Mouse (Mus musculus): Measurements from ENCODE around the gene Bcl2l13.
"Not testable (repeated sequence)": the region's sequence is repeated elsewhere in the genome, so short reads cannot be mapped to it uniquely, and the experiment has no call there.

Gene Bcl2l13

DNA sequence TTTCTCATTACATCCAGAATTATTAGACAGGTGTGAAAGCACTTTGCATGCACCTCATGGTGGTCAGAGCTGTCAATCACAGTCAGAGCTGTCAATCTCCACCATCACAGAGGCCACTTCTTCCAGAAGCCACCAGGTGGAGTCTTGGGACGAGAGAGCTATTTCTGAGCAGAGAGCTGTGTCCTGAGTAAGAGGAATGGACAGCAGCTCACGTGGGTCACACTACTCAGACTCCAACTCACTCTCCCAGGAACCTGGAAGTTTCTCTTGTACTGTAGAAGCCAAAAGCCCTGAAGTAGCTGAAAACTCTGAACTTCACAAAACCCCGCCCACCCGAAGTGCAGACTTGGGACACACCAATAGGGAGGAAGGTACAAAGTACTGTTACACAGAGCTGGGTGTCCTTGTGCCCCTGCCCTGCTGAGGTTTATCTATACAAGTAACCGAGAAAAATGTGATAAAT is 67.5 kb downstream of the Bcl2l13 start:
- DNase-seq = peak; percentile 32

DNA sequence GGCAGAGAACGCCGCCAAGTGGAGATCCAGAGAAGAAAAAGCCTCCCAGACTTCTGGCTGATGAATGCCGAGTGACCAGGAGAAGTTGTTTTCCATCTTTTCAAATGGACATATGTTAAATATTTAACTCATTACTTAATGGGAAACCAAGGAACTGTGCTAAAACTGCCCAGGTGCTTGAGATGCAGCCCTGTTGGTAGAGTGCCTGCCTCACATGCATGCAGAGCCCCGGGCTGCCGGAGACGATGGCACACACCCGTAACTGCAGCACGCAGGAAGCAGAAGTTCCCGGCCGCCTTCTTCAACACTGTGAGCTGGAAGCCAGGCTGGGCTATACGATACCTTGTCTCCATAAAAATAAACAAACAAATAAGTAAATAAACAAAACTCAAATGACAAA is 67.9 kb downstream of the Bcl2l13 start:
- no peak for DNase-seq

DNA sequence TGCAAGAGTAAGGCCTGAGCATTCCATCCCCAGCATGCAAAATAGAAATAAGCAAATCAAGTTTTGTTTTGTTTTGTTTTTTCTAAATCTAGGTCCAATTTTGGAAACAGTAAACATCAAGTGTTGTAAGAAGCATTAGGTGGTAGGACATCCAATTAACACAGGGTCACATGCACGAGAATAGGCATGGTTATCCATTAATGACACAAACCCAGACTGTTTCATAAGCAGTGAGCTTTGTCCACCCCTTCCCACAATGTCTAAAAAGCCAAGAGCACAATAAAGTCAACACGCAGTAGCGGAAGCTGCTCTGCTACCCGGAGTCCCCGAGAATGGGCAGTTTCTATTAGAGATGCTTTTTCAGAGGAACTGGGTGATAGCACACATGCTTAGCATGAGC is 69.1 kb downstream of the Bcl2l13 start:
- DNase-seq = no peak

DNA sequence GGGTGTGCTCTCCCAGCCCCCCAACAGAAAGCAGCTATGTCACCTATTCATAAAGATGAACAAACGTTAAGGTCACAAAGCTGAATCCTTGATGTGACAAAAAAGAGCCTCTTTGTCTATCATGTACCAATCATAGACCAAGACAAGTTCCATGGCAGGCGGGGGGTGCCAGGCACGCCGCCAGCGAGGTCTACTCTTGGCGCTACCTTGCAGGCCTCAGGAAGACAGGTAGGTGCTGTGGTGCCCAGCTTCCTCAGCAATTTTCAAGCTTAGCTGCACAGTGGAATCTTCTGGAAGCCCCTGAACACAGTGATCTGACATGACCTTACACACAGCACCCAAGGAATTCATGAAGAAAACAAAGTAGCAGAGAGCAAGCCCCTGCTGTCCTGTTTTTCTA is 70.5 kb downstream of the Bcl2l13 start:
- no peak for DNase-seq

DNA sequence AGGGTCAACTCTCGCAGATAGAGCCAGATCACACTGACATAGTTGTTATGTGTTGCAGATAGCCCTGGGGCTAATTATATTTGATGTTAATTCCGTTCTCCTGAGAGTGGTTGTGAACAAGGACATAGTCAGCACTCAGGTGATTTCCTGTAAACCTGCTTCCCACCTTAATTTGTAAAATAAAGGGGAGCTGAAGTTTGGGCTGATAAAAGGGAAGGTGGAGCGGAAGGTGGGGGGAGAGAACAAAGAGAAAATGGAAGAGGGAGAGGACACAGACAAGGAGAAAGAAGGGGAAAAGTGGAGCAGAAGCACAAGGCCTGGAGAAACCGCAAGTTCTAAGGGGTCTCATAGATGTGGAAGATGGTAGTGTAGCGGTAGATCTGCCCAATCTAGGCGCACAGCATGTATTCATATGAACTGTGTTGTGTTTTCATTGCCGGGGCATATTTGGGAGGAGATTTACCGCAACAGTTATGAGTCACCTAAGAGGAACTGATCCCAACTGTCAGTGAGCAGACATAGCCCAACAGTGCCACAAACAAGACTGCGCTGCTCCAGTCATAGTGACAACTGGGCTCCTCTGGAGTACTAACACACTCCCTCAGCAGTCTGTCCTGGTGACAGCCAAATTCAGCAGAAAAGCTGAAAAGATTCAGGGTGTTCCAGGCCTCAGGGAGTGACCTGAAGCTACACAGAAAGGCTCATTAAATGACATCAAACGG is 72.0 kb downstream of the Bcl2l13 start:
- DNase-seq = not testable (repeated sequence)

DNA sequence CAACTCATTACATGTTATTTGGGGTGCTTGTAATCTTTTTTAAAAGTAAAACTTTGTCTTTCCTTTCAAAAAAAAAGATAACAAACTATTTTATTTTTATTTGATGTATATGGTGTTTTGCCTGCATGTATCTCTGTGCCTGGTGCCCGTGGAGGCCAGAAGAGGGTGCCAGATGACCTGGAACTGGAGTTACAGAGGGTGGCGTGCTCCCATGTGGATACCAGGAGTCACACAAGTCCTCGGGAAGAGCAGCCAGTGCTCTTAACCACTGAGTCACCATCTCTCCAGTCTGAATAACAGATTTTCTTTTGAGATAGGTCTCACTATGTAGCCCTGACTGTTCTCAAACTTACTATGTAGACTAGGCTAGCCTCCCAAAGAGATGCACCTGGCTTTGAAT is 73.5 kb downstream of the Bcl2l13 start:
- DNase-seq = no peak

DNA sequence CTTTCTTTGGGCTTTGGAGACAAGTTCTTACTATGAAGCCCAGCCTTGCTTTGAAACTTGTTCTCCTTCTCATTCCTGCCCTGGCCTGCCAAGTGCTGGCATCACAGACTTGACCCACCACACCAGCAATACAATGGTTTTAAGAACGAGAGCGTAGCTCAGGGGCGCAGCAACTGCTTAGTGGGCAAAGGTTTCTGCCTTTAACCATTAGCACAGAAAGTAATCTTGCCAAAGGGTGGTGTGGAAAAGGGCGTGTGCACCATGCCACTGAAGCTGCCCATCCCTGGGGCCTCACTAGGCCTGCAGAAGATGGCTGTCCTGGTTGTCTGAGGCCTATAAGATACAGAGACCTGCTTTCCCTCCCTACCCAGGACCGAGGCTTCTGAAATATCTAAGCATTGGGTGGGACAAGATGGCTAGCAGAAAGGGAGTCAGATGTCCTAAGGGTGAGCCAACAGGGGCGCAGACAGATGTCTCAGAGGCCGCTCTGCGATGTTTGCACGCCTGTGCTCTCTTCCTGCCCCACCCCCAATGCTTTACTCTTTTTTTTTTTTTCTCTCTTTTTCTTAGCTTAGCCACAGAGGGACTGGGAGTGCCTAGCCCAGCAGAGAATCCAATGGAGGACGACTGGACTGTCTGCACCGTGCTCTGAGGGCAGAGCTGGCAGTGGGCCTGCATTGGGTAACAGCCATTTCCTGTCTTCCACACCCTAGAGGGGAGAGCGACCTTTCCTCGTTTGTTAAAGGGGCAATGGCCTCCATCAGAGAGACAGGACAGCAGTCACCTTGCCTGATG is 75.4 kb downstream of the Bcl2l13 start:
- peak; percentile 54 for DNase-seq

DNA sequence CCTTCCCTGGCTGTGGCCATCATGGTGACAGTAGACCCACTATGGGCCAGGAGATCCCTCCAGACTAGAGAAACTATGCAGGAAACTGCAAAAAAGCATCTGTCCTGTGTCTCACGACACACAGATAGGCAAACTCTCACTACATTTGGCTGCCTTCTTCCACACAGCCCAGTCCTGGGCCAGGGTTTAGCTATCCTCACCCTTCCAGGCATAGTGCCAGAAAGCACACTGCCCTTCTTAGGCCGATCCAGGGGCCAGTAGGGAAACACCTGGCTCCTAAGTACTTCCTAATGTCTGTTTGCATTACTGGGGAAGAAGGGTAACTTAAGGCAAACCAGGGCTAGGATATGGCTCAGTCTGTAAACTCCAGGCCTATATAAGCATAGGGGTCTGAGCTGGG is 76.9 kb downstream of the Bcl2l13 start:
- no peak for DNase-seq

DNA sequence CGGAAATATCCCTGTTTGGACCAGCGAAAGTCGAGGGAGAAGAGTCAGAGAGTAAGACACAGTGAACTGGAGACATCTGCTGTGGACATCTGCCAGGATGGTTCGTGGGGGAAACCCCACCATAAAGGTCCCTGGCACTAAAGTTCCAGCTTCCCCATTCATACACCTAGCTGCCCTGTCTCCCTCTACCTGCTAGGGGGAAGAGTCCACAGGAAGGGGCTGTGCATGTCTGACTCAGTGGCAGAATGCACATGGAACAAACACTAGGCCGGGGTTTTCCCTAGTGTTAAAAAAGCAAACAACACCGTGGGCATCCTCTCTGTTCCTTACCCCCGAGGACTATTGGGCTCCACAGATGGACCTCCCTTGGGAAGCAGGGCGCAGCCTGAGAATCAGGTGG is 77.8 kb downstream of the Bcl2l13 start:
- DNase-seq = no peak

DNA sequence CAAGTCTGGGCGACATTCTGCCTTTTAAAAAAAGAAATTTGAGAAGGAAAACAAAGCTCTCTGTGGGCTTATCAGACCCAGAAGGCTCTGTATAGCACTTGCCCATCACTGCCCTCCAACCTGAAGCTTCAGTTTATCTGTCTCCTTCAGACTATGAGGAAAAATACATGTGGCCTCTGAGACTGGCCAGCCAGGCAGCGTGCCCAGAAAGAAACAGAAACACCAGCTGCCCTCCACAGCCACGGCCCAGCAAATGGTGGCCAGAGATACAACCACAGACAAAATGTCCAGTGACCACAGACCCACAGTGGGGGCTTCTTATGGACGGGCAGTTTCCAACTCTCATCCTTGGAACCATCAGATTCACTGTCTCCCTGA is 78.5 kb downstream of the Bcl2l13 start:
- DNase-seq = no peak

DNA sequence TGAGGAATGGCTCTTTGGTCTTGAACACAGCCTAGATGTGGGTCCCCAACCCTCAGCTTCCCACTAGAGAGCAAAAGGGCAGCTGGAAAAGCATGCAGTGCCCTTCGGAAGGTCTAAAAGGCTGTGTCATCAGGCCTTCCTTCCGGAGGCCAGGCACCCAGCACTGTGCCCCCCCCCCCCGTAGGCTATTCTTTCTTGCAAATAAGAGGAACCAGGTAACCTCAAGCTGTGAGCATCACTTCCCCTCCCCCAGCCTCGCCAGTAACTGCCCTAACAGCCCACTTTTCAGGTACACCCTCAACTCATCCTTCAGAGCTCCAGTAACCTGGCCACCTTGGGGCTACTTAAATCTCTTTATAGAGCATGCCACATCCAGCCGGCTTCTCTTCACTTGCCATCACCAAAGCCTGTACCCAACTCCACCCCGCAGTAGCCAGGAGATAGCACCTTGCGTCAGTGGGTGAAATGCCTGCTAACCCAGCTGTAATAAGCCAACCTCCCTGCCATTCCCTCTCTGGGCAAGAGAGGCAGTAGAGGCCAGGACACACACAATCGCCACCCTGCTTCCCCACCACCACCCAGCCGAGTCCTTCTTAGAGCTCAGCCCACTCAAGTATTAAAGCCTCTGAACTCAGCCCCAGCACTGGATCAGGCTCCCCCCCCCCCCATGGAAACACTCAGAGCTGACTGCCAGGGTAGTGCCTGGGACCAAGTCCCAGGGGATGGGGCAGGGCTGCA is 79.1 kb downstream of the Bcl2l13 start:
- DNase-seq = peak; percentile 28

DNA sequence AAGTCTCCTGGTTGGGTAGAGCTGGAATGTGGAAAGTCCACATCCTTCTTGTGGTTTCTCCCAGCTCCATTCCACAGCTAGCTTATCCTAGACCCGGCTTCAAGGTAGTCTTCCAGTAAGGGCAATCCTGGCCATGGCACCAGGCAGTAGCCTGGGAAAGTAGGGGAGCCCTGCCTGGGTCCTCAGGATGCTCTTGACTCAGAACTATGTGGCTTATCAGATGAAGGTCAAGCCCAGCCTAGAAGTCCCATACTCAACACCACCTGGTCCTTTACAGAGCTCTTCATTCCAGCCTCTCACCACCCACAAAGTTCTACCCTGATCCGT is 79.6 kb downstream of the Bcl2l13 start:
- DNase-seq = no peak

DNA sequence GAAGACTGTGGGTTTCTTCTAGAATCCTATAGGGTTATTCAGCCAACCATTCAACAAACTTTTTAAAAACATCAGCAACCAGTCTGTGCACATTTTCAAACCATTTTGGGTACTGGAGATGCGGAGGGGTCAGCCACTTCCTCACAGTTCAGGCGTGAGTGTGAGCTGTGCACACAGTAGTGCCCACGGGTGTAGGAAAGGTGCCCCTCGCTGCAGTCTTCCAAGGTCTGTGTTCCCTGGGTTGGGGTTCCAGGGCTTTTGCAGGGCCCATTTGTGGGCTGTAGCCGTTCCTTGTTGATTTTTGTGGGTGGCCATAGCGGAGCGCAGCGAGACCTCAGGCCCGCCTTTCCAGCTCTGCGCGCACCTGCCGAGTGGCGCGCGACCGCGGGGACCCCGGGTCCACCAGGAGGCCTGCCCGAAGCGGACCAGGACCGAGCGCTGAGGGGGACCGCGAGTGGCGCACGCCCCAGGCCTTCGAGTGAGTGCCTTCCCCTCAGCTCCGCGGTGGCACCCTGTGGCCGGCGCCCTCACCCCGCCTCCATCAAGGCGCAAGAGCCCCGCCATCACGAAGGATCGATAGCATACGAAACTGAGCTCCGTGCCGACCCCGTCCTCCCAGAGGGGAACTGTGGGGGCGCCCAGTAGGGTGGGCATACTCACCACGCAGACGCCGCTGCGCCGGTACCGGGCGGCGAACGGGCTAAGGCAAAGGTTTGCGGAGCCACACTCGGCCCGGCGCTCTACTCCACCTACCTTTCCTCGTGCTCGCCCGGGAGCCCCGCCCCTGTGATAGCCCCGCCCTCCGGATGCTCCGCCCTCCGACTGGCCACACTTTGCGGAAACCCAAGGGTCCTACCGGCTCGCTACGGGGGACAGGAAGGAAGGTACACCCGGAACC is 80.3 kb downstream of the Bcl2l13 start, which contains the start of gene Bid:
Bid (minus strand) TSS at position 780 of the 898 bp plus-strand sequence.
- DNase-seq = peak; percentile 93

DNA sequence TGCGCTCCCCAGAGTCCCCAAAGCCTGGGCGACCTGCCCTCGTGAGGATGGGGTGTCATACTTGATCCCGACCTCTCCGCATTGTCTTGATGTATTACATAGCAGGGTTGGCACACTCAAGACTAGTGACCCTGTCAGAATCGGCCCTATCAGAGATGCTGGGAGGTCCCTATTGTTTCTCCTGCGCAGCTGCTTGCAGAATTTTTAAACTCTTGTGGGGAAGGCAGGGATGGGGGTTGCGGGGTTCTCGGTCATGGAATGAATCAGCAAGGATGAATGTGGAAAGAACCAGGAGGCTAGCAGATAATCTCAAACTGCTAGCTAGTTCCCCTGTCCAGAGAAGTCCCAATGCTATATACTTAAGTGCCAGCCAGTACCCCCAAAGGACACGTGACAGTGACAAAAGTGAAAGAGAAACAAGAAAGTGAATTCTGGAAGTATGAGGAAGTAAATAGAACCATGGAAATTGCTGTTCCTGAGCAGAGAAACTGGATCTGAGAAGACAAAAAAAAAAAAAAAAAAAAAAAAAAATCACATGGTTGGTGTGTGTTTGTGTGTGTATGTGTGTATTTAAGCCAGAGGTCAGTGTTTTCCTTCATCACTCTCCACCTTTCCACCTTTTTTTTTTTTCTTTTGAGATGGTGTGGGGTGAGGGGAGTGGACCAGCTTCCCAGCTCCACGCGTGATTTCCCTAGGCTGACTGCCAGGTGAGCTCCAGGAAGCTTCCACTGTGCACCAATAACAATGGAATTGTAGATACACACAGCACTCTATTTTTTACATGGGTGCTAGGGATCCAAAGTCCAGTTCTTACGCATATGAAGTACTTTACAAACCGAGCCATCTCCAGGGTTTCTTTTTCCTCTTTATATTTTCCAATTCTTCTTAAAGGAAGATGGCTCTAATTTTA is 81.2 kb downstream of the Bcl2l13 start:
- not testable (repeated sequence) for DNase-seq

DNA sequence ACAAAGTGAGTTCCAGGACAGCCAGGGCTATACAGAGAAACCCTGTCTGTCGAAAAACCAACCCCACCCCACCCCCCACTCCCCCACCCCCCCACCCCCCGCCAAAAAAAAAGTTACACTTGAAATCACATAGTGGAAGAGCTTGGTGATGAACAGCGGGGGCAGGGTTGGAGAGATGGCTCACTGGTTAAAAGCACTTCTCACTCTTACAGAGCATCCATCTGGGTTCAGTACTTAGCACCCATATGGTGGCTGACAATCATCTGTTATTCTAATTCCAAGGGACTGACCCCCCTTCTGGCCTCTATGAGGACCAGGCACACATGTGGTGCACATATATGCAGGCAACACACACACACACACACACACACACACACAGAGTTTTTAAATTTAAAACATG is 82.0 kb downstream of the Bcl2l13 start:
- no peak for DNase-seq

DNA sequence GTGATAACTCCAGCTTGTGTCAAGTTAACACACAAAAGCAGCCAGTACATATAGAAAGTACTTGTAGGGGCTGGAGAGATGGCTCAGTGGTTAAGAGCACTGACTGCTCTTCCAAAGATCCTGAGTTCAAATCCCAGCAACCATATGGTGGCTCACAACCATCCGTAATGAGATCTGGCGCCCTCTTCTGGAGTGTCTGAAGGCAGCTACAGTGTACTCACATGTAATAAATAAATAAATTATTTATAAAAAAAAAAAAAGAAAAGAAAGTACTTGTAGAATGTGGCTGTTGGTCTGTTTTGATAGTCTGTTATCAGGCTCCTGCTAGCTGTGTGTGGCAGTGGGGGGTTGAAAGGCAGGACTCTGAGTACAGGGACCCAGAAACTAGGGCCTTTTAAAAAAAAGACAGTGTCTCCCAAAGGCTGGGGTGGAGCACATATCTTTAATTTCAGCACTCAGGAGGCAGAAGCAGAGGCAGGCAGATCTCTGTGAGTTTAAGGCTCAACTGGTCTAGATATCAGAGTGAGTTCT is 88.8 kb downstream of the Bcl2l13 start:
- DNase-seq = not testable (repeated sequence)

DNA sequence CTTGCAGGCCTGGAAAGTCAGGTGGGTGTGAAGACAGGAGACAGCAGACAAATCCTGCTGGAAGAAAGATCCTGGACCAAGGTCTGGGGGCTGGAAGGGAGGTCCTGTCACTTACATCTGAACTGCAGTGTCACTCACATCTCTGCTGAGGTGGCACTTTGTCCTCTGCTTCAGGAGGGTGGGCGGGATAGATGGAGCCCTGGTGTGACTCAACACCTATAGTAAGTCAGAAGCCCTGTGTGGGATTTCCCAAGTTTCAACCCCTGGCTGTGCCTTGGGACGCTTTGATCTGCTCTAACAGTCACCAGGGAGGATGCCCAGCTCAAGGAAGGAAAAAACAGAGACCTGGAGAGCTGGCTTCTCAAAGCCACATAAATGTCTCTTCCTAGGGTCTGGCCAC is 90.9 kb downstream of the Bcl2l13 start:
- DNase-seq = no peak

DNA sequence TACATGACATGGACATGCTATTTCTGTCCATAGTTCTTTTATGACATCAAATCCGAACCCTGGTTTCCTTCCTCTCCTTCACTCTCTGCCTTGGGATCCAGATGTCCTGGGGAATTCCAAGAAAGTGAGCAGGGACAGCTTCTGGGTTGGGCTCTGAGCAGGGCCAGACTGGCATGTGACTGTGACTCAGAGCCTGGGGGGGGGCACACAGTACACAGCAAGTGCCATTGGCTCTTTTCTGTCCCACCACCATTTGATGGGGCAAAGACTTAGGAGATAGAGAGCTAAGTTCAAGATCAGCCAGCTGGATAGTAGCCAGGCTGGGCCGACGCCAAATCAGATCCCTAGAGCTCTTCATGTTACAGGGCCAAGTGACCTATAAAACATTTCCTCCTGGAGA is 91.8 kb downstream of the Bcl2l13 start:
- peak; percentile 48 for DNase-seq

DNA sequence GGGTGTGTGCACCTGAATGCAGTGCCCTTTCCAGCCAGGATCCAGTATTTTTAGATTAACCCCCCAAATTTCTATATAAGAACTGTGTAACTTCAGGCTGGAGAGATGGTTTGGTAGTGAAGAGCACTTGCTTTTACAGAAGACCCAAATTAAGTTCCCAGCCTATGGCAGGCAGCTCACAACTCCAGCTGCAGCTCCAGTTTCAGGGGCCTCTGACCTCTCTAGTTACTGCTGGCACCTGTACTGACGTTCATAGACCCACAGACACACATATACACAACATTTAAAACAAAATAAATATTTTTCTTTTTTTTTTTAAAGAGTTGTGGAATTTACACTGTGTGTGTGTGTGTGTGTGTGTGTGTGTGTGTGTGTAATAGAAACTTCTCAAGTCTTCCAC is 93.4 kb downstream of the Bcl2l13 start:
- DNase-seq = no peak

DNA sequence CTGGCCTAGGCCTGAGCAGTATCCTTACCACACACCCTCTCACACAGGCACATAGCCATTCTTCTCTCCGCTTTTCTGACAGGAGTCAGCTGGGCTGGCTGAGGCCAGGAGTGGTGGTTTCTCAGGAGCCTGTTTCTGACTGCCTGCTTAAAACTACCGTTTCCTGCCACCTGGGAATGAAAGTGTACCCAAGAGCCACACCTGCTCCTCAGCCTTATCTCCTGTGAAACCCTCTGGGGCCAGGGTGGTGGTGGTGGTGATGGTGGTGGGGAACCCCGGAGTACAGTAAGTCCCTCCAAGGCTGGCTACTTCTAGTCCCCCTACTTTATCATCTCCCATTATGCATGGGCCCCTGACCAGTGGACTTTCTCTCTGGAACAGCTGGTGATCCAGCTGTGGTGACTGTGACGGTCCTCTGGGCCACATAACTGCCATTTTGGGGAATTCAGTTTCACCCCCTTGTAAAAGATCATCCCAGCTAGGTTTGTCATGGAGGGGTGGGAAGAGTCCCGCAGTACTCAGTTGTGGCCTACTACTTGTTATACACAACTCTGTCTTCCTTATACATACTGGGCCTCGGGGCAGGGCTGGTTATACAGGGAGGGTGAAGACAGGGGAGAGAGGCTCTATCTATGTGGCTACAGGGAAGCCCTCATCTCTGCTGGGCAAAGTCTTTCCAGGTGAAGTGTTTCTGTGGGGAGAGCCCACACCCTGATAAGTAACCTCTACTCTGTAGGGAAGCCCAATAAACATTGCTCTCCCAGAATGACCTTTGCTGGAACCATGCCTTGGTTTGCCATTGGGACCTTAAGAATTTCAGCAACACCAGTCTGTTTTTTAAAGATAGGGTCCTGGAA is 94.7 kb downstream of the Bcl2l13 start:
- no peak for DNase-seq
